Mouse (Mus musculus) bone marrow macrophage, adult 2 months (primary cell): Measurements from ENCODE around the gene Vdac2.

Experiments used
- CTCF ChIP-seq: IDR thresholded peaks from 2 replicates; pipeline ENCODE4 v1.5.1; 2012; ENCODE audit warnings: low read depth, mild to moderate bottlenecking, low read length, moderate library complexity
- POLR2A ChIP-seq: IDR thresholded peaks from 2 replicates; pipeline ENCODE4 v1.6.1; 2012; ENCODE audit warnings: mild to moderate bottlenecking, low read depth, low read length, borderline replicate concordance

- no peak for TF ChIP-seq CTCF
- TF ChIP-seq POLR2A, result no peak
Observed at GRCm38 (mm10) chr14:21843263-21843662, 18.2 kb downstream of the Vdac2 start.
